Mouse (Mus musculus): Measurements from ENCODE around the gene Mtmr10. TPM values are rescaled to one million over a fixed set of nuclear protein-coding genes. Genes with fewer than 3 reads are reported as not detected.
A peak's percentile ranks its signal among the peaks of the same experiment; 100 is the strongest.

Gene Mtmr10
- polyA plus RNA-seq (2016; fragmentation: Nextera tagmentation; extraction: Ambion mirVana), result 14.3 and 15.4 TPM in 2 replicates

DNA sequence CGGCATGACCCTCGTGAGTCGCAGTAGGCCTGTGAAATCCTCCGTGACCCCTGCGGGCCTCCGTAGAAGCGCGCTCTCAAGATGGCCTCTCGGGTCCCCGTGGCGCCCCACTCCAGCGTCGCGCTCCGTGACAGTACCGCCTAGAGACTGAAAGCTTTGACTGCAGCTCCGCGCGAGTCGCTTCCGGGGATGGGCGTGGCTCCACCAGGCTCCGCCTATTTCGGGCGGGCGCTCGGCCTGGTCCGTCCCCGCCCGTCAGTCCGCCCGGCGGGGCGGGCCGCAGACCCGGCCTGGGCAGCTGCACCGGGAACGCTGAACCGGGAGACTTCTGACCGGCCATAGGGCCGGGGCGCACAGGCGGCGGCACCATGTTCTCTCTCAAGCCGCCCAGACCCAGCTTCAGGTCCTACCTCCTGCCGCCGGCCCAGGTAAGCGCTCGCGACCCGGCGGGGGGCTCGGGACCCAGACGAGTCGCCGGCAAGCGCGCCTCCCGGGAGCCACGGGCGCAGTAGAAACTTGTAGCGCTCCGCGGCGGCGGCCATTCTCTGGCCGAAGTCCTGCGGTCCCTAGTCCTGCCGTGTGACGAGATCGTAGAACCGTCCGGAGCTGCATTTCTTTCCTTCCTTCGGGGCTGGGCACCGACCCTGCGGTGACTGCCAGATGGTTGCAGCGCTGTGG lies at the start of gene Mtmr10:
TSS of gene Mtmr10 (plus strand) at position 240 of the 678 bp plus-strand sequence.
- under 1% methylated on average over 77 of the region's 77 CpGs for WGBS
- ATAC-seq (ENCODE audit: insufficient number of reproducible peaks, insufficient read depth, low FRiP score, low TSS enrichment), result peak; percentile 97

DNA sequence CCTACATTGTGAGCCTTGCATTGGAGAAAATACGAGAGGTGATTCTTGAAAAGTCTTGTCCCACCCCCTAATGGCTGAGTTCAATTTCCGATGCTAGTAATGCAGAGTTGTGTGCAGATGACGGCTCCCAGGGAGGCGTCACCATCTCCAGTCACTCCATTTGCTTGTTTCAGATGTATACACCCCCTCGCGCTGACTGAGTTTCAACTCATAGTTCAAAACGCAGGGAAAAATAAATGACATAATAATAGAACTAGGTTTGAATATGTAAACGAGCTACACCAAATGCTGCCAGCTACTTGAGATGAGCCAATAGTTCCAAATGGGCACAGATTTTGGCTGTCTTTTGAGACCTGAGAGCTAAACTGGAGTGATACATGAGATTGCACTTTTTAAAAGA lies 49.7 kb upstream of the Mtmr10 start:
- Histone ChIP-seq H3K27me3 (no peaks in the 10 kb centered on the region), H3K4me2 (replicated peaks) (no peak overlapping the region), H3K4me3 (no peak overlapping the region), H3K9me3 (no peaks in the 10 kb centered on the region), H3K36me3 (no peaks in the 10 kb centered on the region), H3K27ac (no peak overlapping the region), H3K4me1 (0 out of 2 replicates have a peak, but pooled peaks cover 5% of the 10 kb centered on the region), H3K9ac (no peak overlapping the region)
- 90% methylated on average over 8 of the region's 8 CpGs for WGBS
- no peak for ATAC-seq (ENCODE audit: insufficient number of reproducible peaks, insufficient read depth, low FRiP score, low TSS enrichment)

More for the DNA sequence above, at the start of gene Mtmr10:
- Histone ChIP-seq H3K27ac (peak within 1 kb of the TSS; percentile 67; the same call in 1 of the 2 replicates), H3K9me3 (no peaks in the 10 kb centered on the region), H3K4me1 (peaks cover 5% of the 10 kb centered on the region; the same call in 1 of the 2 replicates), H3K4me2 (replicated peaks) (peak within 1 kb of the TSS; percentile 49), H3K36me3 (peaks cover 3% of the 10 kb centered on the region; the same call in 1 of the 2 replicates), H3K4me3 (peak within 1 kb of the TSS; percentile 71), H3K27me3 (no peaks in the 10 kb centered on the region), H3K9ac (peak within 1 kb of the TSS; percentile 69)

DNA sequence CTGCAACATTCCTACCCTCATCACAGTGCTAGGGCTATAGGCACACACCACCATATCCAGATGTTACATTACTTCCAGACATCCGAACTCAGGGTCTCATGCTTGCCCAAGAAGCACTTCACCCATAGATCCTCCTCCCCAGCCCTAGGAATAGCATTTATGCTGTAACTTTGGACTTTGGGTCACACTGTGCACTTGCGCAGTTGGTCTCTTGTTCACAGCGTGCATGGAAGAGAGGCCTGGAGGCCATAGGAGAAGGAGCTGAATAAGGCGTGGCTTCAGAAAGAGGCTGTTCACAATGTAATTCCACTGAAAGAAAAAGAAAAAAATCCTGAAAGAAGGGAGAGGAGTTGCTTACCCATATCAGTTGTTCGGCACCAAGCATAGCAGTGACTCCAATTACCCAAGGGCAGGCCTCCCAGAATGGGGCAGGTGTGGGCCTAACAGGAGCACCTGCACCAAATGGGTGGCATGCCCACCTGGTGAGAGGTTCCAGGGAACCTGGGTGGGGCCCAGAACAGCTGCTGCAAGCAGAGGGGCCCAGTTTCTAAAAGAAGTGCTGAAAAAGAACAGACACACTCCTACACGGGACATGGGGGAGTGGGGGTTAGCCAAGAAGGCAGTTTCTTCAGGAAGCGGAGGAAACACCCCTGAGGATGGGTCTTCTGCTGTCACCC lies 48.9 kb upstream of the Mtmr10 start:
- Histone ChIP-seq H3K27me3 (no peaks in the 10 kb centered on the region), H3K4me2 (replicated peaks) (no peak overlapping the region), H3K4me3 (no peak overlapping the region), H3K36me3 (no peaks in the 10 kb centered on the region), H3K9ac (no peak overlapping the region), H3K9me3 (no peaks in the 10 kb centered on the region), H3K27ac (no peak overlapping the region), H3K4me1 (0 out of 2 replicates have a peak, but pooled peaks cover 5% of the 10 kb centered on the region)
- WGBS, result 86% methylated on average over 7 of the region's 7 CpGs
- ATAC-seq (ENCODE audit: insufficient number of reproducible peaks, insufficient read depth, low FRiP score, low TSS enrichment), result no peak

DNA sequence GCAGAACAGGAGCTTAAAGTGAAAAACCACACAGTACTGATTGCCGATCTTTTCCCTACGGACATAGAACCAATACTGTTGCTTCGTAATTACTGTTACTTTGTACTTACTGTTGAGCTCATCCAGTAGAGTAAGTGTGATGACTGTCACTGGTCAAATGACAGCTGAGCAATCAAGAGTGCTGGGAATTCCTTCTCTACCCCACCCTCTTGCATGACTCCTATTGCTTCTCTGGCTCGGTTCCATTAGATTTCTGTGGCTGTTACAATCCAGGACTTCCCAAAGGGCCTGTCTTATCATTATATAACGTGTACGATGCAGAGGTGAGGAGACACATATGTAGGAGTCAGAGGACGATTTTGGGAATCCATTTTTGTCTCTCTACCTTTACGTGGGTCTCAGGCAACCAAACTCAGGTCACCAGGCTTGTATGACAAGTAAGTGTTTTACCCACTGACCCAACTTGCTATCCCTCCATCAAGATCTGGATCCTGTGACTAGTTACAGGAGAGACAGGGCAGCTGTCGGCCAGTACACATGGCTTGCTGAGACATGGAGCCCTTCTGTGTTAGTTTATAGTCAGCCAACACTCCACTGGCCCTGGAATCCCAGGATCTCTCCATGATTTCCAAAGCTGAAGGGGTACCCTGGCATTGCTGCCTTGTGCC lies 48.2 kb upstream of the Mtmr10 start:
- Histone ChIP-seq H3K27ac (no peak overlapping the region), H3K4me3 (no peak overlapping the region), H3K9ac (no peak overlapping the region), H3K27me3 (no peaks in the 10 kb centered on the region), H3K9me3 (no peaks in the 10 kb centered on the region), H3K4me1 (0 out of 2 replicates have a peak, but pooled peaks cover 5% of the 10 kb centered on the region), H3K4me2 (replicated peaks) (no peak overlapping the region), H3K36me3 (no peaks in the 10 kb centered on the region)
- 83% methylated on average over 9 of the region's 9 CpGs for WGBS
- no peak for ATAC-seq (ENCODE audit: insufficient number of reproducible peaks, insufficient read depth, low FRiP score, low TSS enrichment)

DNA sequence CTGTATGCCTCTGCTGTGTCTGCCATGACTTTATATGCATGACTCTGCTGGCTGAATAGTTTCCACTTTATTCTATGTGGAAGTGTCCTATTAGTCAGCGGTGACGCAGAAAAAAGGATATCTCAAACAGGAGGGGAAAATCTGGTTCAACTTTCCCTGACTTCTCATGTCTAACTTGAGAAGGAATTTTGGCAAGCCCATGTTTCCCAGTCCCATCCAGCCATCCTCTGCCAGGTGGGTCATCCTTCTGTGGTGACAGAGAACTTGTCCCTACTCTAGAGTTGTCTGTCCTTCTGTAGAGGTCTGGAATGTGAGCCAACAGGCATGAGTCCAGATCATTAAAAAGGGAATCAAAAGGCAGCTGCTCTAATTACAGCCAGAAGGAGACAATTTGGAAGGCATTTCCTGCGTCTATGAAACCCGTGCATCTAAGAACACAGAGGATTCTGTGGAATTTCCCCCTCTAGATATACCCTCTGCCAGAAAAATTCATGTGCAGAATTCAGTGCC lies 47.6 kb upstream of the Mtmr10 start:
- no peak overlapping the region for H3K4me3 ChIP-seq
- H3K9me3 ChIP-seq, result no peaks in the 10 kb centered on the region
- 0 out of 2 replicates have a peak, but pooled peaks cover 5% of the 10 kb centered on the region for H3K4me1 ChIP-seq
- H3K27ac ChIP-seq, result no peak overlapping the region
- no peak overlapping the region for H3K4me2 ChIP-seq (replicated peaks)
- ATAC-seq (ENCODE audit: insufficient number of reproducible peaks, insufficient read depth, low FRiP score, low TSS enrichment), result no peak
- H3K36me3 ChIP-seq, result no peaks in the 10 kb centered on the region
- no peak overlapping the region for H3K9ac ChIP-seq
- WGBS, result 47% methylated on average over 4 of the region's 4 CpGs
- no peaks in the 10 kb centered on the region for H3K27me3 ChIP-seq

DNA sequence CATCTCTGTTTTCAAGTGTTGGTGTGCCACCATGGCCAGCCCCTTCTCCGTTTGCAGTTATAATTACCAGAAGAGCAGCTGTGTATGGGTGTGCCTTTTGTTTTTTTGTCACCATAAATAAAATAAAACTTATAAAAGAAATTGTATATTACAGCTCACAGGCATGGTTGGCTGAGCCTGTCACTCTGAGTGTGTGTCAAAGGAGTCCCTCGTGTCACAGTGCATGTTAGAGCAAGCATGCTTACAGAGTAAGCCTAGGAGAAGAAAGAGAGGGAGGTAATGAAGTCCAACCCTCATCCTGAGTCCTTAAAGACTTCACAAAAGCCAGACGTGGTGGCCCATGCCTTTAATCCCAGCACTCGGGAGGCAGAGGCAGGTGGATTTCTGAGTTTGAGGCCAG lies 45.0 kb upstream of the Mtmr10 start:
- 0 out of 2 replicates have a peak, but pooled peaks cover 5% of the 10 kb centered on the region for H3K4me1 ChIP-seq
- H3K9ac ChIP-seq, result no peak overlapping the region
- 64% methylated on average over 4 of the region's 4 CpGs for WGBS
- no peak for ATAC-seq (ENCODE audit: insufficient number of reproducible peaks, insufficient read depth, low FRiP score, low TSS enrichment)
- no peak overlapping the region for H3K4me2 ChIP-seq (replicated peaks)
- H3K4me3 ChIP-seq, result no peak overlapping the region
- no peaks in the 10 kb centered on the region for H3K36me3 ChIP-seq
- H3K9me3 ChIP-seq, result no peaks in the 10 kb centered on the region
- H3K27me3 ChIP-seq, result no peaks in the 10 kb centered on the region
- H3K27ac ChIP-seq, result no peak overlapping the region

DNA sequence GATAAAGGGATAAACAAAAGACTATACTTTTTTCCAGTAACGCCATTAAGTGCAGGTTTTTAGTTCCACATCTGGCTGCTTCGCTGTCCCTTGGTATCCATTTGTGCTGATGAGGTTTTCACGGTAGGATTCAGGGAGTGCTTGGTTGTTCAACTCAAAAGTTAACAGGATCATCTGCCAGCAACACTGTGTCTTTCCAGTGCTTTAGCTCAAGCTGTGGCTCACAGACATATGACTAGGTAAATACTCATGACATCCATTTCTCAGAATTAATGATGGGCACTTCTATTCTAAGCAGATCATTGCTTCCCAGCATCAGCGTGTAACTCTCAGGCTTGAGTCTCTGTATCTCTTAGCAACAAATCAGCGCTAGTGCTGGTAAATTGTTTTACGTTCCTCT lies 43.1 kb upstream of the Mtmr10 start:
- no peaks in the 10 kb centered on the region for H3K27me3 ChIP-seq
- H3K27ac ChIP-seq, result no peak overlapping the region
- WGBS, result 77% methylated on average over 6 of the region's 6 CpGs

DNA sequence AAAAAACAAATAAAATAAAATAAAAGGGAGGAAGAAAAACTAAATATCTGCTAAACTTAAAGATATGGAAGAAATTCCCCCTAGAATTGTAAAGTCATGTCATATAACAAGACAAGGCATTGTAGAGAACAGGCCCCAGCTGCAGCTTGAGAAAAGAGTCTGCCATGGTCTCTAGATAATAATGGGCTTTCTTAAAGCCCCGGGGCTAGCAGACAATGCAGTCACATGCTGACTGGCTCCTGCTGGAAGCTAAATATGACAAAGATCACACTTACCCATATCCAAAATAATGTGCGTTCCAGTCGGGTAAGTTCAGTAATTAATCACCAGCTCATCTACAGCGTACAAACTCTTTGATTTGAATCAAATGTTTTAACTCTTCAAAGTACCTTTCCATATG lies 40.7 kb upstream of the Mtmr10 start:
- H3K4me3 ChIP-seq, result no peak overlapping the region
- no peaks in the 10 kb centered on the region for H3K36me3 ChIP-seq
- WGBS, result 70% methylated on average over 4 of the region's 4 CpGs
- ATAC-seq (ENCODE audit: insufficient number of reproducible peaks, insufficient read depth, low FRiP score, low TSS enrichment), result no peak
- no peaks in the 10 kb centered on the region for H3K9me3 ChIP-seq
- H3K4me1 ChIP-seq, result 0 out of 2 replicates have a peak, but pooled peaks cover 5% of the 10 kb centered on the region
- H3K27ac ChIP-seq, result no peak overlapping the region
- H3K4me2 ChIP-seq (replicated peaks), result no peak overlapping the region
- no peaks in the 10 kb centered on the region for H3K27me3 ChIP-seq
- no peak overlapping the region for H3K9ac ChIP-seq

More for the DNA sequence above, 43.1 kb upstream of the Mtmr10 start:
- ATAC-seq (ENCODE audit: insufficient number of reproducible peaks, insufficient read depth, low FRiP score, low TSS enrichment), result no peak
- Histone ChIP-seq H3K4me2 (replicated peaks) (no peak overlapping the region), H3K9me3 (no peaks in the 10 kb centered on the region), H3K9ac (no peak overlapping the region), H3K4me3 (no peak overlapping the region), H3K4me1 (0 out of 2 replicates have a peak, but pooled peaks cover 5% of the 10 kb centered on the region), H3K36me3 (no peaks in the 10 kb centered on the region)

DNA sequence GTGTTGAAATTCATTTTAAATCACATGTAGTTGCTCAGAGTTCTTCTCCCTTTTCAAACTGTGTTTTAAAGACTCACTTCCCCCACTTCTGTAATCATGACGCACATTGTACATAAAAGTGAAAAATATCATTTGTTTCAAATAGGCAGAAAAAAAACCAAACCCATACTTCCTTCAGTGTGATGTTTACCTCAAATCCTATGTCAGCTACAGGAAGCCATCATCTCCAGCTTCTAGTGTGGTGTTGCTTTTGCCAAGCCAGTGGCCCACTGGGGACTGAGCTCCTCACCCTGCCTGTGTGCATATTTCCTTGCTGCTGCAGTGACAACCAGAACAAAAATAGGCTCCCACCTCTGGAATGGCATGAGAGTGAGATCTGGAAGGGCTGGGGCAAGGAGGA lies 39.1 kb upstream of the Mtmr10 start:
- 89% methylated on average over 1 of the region's 1 CpGs for WGBS

DNA sequence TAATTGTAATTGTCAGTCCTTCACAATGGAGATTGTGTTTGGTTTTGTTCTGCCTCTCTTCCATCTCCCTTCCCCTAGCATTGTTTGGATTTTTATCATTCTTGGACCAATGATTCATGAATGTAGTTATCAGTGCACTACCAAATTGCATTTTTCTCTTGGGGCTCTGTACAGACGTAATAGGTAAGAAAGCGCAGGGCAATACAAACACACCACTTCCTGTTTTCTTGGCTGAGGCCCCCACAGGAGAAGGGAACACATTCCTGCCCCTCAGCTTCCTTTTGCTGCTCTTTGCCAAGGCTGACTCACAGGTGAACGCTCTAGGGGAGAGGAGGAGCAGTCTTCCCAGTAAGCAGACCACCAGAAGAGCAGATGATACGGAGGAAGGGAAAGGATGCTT lies 37.7 kb upstream of the Mtmr10 start:
- Histone ChIP-seq H3K4me2 (replicated peaks) (no peak overlapping the region), H3K9ac (no peak overlapping the region), H3K4me1 (0 out of 2 replicates have a peak, but pooled peaks cover 2% of the 10 kb centered on the region), H3K9me3 (no peaks in the 10 kb centered on the region), H3K27me3 (no peaks in the 10 kb centered on the region), H3K36me3 (no peaks in the 10 kb centered on the region), H3K27ac (no peak overlapping the region), H3K4me3 (no peak overlapping the region)
- WGBS, result 47% methylated on average over 4 of the region's 4 CpGs
- no peak for ATAC-seq (ENCODE audit: insufficient number of reproducible peaks, insufficient read depth, low FRiP score, low TSS enrichment)

More for the DNA sequence above, 39.1 kb upstream of the Mtmr10 start:
- Histone ChIP-seq H3K36me3 (no peaks in the 10 kb centered on the region), H3K9me3 (no peaks in the 10 kb centered on the region), H3K4me1 (0 out of 2 replicates have a peak, but pooled peaks cover 2% of the 10 kb centered on the region), H3K4me3 (no peak overlapping the region), H3K27me3 (no peaks in the 10 kb centered on the region), H3K27ac (no peak overlapping the region), H3K4me2 (replicated peaks) (no peak overlapping the region), H3K9ac (no peak overlapping the region)
- ATAC-seq (ENCODE audit: insufficient number of reproducible peaks, insufficient read depth, low FRiP score, low TSS enrichment), result no peak

DNA sequence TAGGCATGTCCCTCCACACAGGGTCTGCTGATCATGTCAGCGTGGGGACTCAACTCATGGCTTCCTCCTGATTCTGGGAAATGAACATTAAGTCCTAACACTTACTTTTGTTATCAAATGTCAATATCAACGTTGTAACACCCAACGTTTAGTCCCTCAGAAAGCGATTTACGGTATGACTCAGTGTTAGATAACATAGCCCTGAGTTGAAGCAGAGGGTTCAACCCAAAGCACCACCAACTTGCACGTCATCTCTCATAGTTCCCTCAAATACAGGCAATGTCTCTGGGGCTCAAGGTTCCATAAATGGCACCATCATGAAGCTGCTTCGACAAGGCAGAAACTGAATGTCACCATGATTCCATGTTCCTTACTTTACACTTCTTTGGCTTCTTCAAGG lies 37.0 kb upstream of the Mtmr10 start:
- Histone ChIP-seq H3K4me3 (no peak overlapping the region), H3K9ac (no peak overlapping the region), H3K27me3 (no peaks in the 10 kb centered on the region), H3K4me2 (replicated peaks) (no peak overlapping the region), H3K4me1 (0 out of 2 replicates have a peak, but pooled peaks cover 2% of the 10 kb centered on the region), H3K9me3 (no peaks in the 10 kb centered on the region), H3K36me3 (no peaks in the 10 kb centered on the region), H3K27ac (no peak overlapping the region)
- ATAC-seq (ENCODE audit: insufficient number of reproducible peaks, insufficient read depth, low FRiP score, low TSS enrichment), result no peak
- 91% methylated on average over 7 of the region's 7 CpGs for WGBS

Measured in embryonic facial prominence, embryonic 12.5 days (tissue).